Mouse (Mus musculus) thymus, postnatal 10 days (tissue): ENCODE results near the gene Epc2.

Source experiments
- DNase-seq, 2 experiments: peaks; one replicate each; pipeline ENCODE4 v3.0.0; 2021; ENCODE audit warnings: low spot score in 2 of 2

Epc2 gene

DNA sequence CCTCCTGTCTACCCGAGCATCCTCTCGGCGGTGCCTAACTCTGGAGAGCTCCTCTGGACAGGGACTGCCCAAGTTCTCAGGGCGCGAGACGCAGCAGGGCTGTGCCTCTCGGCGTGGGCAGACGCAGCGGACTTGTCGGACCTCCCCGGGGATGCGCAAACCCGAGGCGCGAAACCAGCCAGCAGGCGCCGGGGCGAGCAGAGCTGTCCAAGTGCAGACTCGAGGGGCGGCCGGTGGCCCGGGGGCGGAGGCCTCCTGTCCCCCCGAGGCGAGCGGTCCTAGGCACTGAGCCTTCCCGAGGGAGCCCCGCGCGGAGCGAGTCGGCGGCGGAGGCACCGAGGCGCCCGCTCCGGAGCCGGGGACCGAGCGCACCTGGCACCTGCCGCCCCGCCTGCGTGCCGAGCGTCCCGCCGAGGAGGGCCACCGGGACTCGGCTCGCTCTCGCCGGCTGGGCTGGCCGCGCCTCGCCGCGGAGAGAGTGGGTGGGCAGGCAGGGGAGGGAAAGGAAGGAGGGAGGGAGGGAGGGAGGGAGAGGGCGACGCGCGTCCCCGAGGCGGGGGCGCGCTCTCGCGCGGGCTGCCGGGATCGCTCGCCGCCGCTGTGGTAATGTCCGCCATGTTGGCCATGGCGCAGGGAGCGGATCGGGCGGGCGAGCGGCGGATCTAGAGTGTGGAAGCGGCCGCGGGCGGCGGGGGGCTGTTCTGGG lies at the start of gene Epc2:
Gene Epc2 (plus strand): TSS at position 556 of the 706 bp plus-strand sequence.
- DNase-seq = peak; percentile 78 to 87

DNA sequence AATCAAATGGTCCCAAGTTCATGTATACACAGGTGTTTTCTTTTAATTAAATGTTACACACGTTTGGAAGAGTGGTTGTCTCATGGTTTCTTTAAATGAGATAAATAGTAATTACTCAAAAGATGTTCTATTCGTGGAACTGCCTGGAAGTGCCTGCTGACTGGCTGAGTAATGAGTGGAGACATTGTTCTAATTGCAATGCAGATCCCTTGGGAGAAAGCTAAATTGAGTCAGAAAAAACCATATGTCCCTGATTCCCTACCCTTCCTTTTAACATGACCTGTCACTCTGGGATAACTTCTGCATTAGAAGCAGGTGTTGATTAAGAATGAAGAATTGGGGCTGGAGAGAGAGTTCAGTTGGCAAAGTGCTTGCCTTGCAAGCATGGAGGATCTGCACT lies 45.3 kb upstream of the Epc2 start:
- DNase-seq = no peak

DNA sequence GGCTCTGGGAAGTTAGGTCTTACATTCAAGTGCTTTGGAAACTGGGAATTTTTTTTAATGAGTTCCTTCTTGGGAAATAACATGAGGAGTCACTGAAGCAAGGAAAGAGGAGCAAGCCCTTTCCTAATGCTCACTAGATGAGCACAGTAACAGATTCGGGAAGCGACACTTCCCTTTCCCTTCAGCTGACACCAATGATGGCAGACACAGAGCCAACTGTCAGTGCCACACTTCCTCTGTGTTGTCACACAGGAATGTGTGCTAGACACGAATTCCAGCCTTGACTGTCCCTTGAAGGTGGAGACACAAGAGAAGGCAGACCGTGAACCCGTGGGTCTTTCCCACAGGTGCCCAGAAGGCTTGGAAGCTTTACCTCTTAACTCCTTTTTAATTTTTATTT lies 39.6 kb upstream of the Epc2 start:
- no peak for DNase-seq

DNA sequence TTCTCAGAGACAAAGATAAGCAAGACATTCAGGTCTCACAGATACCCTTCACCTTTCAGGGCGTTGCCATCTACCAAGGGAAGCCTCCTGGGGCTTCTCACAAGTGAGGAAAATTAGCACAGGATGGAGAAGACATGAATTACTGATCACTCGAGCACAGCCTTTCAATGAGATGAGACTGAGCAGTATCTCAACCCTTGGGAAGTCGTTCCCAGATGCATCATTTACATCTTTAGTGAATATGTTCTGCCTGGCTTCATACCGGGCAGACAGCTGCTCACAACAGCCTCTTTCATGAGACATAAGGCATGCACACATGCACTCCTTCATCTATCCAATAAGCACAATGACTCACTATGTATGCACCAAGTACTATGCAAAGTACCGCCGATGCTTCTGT lies 38.7 kb upstream of the Epc2 start:
- DNase-seq = no peak

DNA sequence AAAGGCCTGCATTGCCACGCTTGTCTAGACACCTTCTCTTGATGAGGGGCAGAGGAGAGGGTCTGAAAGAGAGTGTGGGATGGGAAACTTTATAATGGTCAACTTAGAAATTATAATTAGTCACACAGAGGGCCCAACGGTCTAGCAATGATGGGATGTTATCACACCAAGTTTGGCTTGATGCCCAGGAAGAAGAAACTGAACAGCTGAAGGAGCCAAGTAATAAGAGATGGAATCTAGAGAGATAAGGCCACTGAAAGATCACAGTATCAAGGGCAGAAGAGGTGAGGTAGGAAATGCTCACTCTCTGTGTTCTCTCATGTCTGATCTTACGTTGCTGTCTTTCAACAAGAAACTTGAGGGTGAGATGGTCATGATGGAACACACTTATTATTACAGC lies 35.4 kb upstream of the Epc2 start:
- no peak for DNase-seq

DNA sequence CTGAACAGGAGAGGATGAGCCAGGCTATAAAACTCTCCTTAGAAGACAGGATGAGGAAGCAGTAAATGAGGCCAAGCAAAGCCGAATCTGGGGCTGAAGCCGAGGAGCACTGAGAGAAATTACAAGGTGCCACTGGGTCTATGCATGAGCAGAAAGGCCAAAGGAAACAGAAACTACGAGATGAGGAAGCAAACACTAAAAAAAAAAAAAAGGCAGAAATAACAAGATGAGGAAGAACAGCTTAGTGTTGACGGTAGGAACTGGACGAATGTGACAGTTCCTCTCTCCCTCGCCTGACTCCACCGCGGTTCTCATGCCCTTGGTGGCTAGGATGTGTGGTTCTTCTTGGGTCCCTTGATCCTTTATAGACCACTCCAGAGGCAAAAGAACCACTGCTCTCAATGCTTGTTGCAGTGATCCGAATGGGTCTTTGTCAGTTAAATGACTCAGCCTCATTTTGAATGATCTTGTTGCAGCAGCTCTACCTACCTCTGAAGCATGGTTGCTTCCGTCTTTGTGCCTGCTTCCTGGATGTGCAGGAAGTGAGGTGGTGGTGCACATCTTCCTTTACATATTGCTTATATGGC lies 34.2 kb upstream of the Epc2 start:
- peak; percentile 15 to 27 for DNase-seq

DNA sequence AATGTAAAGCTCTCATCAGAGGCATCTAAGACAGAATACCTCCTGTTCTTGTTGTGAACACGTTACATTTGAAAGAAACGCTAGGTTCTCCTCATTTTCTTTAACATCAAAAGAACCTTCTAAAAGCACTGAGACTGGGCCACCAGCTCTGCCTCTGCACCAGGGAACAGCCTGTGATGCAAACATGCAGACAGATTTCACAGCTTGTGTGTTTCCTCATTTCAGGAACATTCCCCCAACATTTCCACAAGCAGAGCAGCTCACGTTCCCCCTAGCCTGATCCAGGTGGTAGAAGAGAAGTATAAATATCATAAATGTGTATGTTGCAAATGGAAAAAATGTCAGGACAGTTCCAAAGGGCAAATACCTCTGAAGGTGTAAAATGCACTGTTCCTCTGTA lies 30.9 kb upstream of the Epc2 start:
- DNase-seq = no peak

DNA sequence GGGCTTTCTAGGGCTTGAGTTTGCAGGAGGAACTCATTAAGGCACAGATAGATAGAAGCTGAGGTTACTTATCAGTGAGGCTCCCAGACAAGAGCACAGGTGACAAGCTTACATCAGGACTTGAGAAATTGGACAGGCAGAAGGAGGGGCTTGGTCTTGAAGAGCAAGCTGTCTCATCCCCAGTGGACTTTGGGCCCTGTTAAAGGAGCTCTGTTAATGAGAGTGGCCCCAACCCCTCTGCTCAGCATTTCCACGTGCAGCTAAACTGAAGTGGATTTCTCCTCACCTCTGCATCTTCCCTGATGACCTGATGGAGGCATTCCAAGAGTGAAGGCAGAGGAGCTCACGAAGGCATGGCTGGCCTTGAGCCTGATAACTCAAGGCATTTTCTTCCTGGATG lies 27.4 kb upstream of the Epc2 start:
- DNase-seq = no peak

DNA sequence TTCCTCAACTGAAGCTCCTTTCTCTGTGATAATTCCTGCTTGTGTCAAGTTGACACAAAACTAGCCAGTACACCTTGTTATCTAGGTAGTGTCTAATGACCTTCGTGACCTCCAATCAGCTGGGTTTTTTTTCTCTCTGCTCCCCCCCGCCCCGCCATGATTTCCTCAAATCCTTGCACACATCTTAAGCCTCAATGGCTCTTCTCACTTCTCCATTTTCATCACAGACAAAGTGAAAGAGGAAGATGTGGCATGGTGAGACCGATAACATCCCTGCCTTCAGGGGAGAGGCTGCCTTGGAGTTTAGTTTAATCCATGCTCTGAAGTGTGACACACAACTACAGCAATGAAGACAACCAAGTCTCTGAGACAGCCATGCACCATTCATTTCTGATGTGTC lies 26.5 kb upstream of the Epc2 start:
- no peak for DNase-seq

DNA sequence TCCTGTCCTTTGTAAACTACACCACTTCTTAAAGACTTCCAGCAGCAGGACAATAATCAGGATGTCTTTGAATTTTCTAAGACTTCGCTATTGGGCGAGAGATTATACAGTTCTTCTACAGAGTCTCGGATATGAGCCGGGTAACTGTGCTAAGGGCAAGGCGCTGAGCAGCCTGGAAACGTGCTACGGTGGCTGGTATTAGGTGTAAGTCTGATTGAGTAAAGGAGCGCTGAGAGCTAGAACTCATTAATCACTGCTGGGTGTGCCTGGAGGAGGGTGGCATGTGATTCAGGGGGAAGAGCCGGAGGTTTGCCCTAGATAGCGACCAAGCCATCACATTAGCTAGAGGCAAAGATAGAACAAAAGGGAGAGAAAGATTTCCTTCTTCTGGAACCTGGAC lies 25.1 kb upstream of the Epc2 start:
- no peak for DNase-seq

DNA sequence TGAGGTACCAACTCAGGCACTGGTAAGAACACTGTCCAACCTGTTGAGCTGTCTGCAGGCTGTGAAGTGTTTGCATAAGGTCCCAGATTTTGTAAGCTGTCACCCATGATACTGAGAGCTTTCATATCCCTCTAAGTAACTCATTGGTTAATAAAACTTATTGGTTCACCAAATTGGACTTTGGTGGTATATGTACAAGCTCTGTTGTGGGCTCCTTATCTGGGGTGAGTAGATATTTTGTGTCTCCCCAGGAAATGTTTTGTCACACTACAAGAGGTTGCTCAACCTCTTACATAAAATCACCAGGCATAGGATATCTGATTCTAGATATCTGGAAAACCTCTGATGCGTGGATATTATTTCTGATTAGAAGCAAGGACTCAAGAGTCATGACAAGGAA lies 20.3 kb upstream of the Epc2 start:
- DNase-seq = no peak

DNA sequence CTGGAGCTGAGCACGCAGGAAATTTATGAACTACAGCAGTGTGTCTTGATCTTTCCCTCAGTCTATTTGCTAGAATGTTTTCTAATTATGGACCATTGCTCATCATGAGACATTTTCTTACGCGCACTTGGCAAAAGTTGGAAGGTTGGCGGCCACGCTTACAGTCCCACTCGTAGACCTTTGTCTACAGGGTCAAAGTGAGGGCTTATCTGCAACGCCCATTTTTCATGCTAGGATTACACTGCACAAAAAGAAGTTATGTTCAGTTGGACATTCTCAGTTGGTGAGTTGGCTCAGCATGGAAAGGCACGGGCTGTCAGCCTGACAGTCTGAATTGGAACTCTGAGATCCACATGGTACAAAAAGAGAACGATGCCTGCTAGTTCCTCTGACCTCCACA lies 18.1 kb upstream of the Epc2 start:
- DNase-seq = no peak

DNA sequence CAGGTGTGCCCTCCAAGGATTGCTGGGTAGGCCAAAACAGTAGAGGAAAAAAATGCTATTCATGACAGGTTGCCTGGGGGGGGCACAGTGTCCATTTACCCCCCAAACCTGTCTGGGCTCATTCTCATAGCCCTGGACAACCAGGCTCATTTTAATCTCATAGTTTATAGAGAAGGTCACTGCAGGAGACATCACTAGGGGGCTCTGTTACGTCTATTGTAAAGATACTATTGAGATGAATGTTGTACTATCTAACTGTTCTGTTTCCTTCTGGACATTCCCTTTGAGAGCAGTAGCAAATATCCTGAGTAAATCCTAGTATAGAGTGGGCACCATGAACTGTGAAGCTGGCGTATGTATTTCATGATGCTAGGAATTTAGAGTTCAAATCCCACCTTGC lies 5.0 kb upstream of the Epc2 start:
- DNase-seq = no peak

DNA sequence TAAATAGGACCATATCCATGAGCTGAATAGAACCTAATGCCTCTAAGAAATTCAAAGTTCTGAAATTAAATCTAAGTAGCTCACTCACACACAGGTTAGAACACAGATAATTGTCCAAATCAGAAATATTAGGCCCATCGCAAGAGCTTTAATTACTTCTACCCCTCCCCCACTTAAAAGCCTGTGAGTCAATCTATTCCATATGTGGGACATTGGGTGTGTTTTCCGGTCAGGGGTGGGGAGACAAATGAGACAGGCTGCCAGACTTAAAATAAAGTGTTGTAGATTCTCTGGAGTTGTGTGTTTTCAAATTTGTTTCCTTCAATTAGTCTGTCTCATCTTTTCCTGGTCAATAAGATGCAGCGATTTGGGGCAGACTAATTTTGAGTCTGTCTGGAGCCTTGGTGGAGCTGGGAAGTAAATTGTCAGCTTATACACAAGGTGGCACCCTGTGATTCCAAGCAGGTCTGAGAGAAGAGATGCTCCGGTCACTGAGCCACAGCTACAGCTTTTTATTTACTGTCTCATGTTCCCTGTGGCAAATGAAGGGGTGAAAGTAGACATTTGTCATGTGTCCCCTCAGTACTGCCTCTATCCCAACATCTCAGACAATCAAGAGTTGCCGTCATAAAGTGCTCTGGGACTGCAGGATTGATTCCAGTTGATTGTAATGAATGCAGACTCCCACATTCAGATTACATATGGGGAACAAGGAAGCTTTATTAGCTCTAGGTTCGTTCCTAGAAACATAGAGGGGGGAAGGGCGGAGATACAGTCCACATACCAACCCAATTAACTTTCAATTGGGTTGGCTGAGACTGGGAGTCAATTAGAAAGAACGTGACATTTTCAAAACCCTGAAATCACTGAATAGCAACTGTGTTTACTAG lies 3.5 kb upstream of the Epc2 start:
- no peak for DNase-seq

DNA sequence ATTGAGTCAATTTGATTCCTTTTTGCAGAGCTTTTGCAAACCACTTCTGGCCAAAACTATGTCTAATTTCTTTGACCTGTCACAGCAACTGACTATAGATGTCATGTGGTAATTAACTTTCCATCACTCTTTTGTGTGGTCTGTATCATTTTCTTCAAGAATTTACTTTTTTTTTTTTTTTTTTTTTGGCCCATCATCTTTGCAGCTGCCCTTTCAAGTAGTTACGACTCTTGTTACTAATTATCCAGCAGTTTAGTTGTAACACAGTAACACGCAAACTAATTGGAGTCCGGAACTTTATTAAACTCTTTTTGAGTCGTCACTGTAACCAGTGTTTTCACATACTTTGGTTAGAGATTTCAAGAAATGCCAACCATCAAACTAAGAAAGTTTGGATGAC lies 819 bp upstream of the Epc2 start:
- no peak for DNase-seq

DNA sequence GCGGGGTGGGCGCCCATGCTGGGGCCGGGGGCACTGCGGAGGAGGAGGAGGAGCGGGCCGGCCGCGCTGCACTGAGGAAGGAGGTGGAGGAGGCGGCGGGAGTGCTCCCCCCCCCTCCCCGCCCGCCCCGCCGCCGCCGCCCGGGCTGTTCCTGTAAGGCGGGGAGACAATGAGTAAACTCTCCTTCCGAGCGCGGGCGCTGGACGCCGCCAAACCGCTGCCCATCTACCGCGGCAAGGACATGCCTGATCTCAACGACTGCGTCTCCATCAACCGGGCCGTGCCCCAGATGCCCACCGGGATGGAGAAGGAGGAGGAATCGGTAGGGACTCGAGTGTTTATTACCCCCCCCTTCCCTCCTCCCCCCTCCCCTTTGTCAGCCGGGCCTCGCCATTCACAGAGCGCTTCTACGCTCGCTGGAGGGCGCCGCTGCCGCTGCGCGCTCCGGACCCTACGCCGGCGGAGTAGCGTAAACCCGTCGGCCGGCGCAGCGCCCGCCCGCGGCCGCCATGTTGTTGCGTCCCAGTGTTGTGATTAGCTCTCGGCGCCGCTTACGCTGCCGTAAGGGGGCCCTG lies 438 bp downstream of the Epc2 start:
- DNase-seq = peak; percentile 86 to 93

DNA sequence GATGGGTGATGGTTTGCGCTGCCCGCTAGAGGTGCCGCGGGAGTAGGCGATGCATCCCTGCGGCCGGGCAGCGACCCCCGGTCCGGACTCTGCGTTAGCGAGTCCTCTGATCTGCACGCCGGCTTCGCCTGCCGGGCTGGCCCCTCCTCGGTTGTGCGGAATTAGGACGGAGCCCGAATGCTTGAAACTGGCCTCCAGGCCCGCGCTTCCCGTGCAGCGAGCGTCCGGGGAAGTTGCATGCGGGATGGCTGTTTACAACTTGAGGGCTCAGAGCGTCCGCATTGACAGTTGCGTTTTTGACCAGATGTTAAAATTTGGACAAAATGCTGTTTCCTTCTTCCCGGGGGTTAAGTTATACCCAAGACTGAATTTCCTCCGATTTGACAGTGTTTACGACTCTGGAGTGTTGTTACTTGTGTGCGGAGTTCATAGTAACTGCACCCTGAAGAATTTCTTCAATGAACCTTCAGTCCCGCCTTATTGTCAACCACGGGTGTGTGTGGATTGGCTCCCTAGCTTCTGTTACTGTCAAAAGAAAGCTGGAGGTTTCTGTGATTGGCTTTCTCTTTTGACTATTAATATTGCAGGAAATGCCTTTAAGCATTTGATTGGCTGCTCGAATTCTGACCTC lies 1.3 kb downstream of the Epc2 start:
- DNase-seq = peak; percentile 55 to 58

DNA sequence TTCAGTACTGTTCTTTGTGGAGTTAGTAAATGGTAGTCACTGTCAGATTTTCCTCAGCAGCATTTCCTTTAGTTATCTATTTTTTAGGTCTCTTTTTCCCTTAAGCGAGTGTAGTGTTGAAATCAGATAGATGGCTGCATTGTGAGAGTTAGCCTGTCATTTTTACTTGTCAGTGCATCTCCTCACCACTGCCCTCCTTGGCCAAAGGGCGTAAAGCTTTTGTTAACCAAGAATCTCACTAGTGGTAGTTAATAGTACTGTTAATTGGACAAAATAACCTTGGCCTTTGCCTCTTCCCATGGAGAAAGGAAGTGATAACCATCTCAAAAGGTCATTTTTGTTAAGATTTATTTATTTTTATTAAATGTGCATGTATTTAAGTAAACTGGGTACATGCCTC lies 6.5 kb downstream of the Epc2 start:
- no peak for DNase-seq

DNA sequence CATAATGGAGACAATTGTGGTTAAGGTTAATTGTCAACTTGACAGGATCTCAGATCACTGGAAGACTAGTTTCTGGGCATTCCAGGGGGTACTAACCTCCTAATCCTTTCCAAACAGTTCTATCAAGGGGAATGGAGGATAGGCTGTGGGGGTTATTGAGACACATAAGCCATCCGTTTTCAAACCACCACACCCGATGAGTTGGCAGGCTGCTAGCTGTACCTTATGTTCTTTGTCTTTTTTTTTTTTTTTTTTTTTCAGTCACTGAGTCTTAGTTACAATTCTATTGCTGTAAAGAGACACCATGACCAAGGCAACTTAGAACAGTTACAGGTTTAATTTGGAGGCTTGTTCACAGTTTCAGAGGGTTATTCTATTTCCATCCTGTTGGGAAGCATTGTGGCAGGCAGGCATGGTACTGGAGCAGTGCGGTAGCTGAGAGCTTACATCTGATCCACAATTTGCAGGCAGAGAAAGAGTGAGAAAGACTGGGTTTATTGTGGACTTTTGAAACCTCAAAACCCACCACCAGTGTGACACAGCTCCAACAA lies 14.5 kb downstream of the Epc2 start:
- DNase-seq = no peak

DNA sequence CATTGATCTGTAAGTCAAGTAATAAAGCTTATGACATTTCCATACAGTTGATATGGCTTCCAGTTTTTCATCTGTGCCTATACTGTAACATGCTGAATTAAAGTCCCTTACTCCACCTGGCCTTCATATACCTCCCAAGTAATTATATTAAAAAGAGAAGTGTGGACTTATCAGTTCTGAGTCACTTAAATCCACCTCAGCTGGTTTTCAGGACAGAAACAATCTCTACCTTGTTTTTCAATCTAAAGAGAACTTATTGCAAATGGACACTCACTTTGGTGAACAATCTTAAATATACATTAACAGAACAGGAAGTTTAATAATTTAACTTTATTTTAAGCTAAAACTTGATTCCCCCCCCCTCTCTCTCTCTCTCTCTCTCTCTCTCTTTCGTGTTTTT lies 15.8 kb downstream of the Epc2 start:
- DNase-seq = no peak

DNA sequence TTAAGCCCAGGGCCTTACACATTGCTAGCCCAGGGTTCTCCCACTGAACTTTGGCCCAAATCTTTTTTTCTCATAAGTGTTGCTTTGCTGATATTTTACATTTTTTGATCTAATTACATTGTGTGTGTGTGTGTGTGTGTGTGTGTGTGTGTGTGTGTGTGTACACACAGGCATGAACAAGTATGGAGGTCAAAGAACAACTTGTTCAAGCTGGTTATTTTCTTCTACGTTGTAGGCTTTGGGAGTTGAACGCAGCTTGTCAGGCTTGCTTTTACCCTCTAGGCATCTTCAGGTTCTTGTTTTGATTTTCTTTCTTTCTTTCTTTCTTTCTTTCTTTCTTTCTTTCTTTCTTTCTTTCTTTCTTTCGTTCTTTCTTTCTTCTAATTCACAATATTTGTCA lies 19.9 kb downstream of the Epc2 start:
- DNase-seq = no peak
